Mouse (Mus musculus): ENCODE data around the gene Bicra. TPM values are rescaled to one million over a fixed set of nuclear protein-coding genes. Genes with fewer than 3 reads are reported as not detected.

Bicra gene
- polyA plus RNA-seq, 1 experiment from 2014 or later, result 1.8 TPM

DNA sequence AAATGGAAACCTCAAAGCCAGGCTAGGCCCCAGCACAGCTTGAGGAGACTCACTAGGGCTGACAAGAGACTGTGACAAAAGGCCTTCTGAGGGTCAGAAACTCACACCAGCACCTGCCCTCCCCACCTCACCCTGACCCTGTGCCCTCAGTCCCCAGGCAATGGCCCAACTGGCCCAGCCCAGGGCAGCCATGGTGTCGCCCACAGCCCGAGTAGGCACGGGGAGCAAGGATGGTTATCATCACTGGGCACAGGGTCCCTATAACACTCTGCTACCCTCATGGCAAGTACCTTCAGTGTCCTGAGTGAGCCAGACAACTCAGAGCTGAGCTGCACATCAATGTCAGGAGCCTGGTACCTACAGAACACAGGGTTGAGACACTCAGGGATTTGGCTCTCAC is 109.1 kb downstream of the Bicra start:
- 92% methylated on average over 3 of the region's 3 CpGs for WGBS
- peaks cover 44% of the 10 kb centered on the region for H3K36me3 ChIP-seq (ENCODE audit: control insufficient read depth, insufficient read depth, low read length)
- no peak overlapping the region for H3K4me3 ChIP-seq (ENCODE audit: low read depth, low read length)
- no peak overlapping the region for H3K4me2 ChIP-seq (replicated peaks; ENCODE audit: low read depth)
- H3K9me3 ChIP-seq (ENCODE audit: control insufficient read depth, low read length), result no peaks in the 10 kb centered on the region
- H3K27ac ChIP-seq (replicated peaks), result no peak overlapping the region
- no peaks in the 10 kb centered on the region for H3K27me3 ChIP-seq (ENCODE audit: control insufficient read depth, insufficient read depth, low read length)
- DNase-seq (ENCODE audit: low spot score) (no peak), ATAC-seq (ENCODE audit: low FRiP score, low TSS enrichment) (no peak)
- no peaks in the 10 kb centered on the region for H3K4me1 ChIP-seq (replicated peaks; ENCODE audit: control insufficient read depth, insufficient read depth)
- TF ChIP-seq EP300 (optimal IDR thresholded peaks at IDR 0.05) (no peak), CTCF (IDR thresholded peaks at IDR 0.05; ENCODE audit: low read depth) (no peak)
- H3K9ac ChIP-seq (ENCODE audit: low read length), result no peak overlapping the region

DNA sequence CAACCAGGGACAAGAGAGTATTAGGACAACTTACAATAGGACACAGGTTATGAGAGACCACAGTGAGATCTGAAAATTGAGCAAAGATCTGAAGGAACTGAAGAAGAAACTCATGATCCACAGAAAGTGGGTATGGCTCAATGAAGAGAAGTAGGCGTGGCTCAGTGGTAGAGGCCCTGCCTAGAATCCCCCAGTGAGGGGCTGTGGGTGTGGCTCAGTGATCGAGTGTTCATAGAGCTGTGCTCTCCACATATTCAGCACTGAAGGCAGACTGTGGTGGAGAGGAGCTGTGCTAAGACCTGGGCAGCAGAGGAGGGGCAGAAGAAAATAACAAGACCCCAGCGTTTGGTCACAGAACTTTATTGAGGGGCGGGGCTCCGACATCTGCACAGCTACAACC is 110.2 kb downstream of the Bicra start:
- 85% methylated on average over 5 of the region's 5 CpGs for WGBS
- H3K27ac ChIP-seq (replicated peaks), result no peak overlapping the region

GRCm38 (mm10) chr7:15933437-15934359 is 114.0 kb downstream of the Bicra start:
- no peak; the same call in 1 of the 2 replicates for ATAC-seq (ENCODE audit: low FRiP score, low TSS enrichment)
- no peaks in the 10 kb centered on the region for H3K9me3 ChIP-seq (ENCODE audit: control insufficient read depth, low read length)
- H3K36me3 ChIP-seq (ENCODE audit: control insufficient read depth, insufficient read depth, low read length), result peaks cover 14% of the 10 kb centered on the region
- peak overlapping the region; percentile 45; the same call in 1 of the 2 replicates for H3K27ac ChIP-seq (replicated peaks)
- TF ChIP-seq CTCF (IDR thresholded peaks at IDR 0.05; ENCODE audit: low read depth) (no peak), EP300 (optimal IDR thresholded peaks at IDR 0.05) (no peak)
- no peak for DNase-seq (ENCODE audit: low spot score)
- no peak overlapping the region for H3K4me2 ChIP-seq (replicated peaks; ENCODE audit: low read depth)
- no peaks in the 10 kb centered on the region for H3K4me1 ChIP-seq (replicated peaks; ENCODE audit: control insufficient read depth, insufficient read depth)
- no peaks in the 10 kb centered on the region for H3K27me3 ChIP-seq (ENCODE audit: control insufficient read depth, insufficient read depth, low read length)
- 51% methylated on average over 16 of the region's 16 CpGs for WGBS
- no peak overlapping the region for H3K9ac ChIP-seq (ENCODE audit: low read length)
- H3K4me3 ChIP-seq (ENCODE audit: low read depth, low read length), result no peak overlapping the region

More for the DNA sequence above, 110.2 kb downstream of the Bicra start:
- TF ChIP-seq CTCF (IDR thresholded peaks at IDR 0.05; ENCODE audit: low read depth) (no peak), EP300 (optimal IDR thresholded peaks at IDR 0.05) (no peak)
- Histone ChIP-seq H3K4me2 (replicated peaks; ENCODE audit: low read depth) (no peak overlapping the region), H3K4me3 (ENCODE audit: low read depth, low read length) (no peak overlapping the region), H3K9me3 (ENCODE audit: control insufficient read depth, low read length) (no peaks in the 10 kb centered on the region), H3K4me1 (replicated peaks; ENCODE audit: control insufficient read depth, insufficient read depth) (no peaks in the 10 kb centered on the region), H3K9ac (ENCODE audit: low read length) (no peak overlapping the region), H3K27me3 (ENCODE audit: control insufficient read depth, insufficient read depth, low read length) (no peaks in the 10 kb centered on the region), H3K36me3 (ENCODE audit: control insufficient read depth, insufficient read depth, low read length) (peaks cover 42% of the 10 kb centered on the region)
- no peak for DNase-seq (ENCODE audit: low spot score)
- ATAC-seq (ENCODE audit: low FRiP score, low TSS enrichment), result no peak

DNA sequence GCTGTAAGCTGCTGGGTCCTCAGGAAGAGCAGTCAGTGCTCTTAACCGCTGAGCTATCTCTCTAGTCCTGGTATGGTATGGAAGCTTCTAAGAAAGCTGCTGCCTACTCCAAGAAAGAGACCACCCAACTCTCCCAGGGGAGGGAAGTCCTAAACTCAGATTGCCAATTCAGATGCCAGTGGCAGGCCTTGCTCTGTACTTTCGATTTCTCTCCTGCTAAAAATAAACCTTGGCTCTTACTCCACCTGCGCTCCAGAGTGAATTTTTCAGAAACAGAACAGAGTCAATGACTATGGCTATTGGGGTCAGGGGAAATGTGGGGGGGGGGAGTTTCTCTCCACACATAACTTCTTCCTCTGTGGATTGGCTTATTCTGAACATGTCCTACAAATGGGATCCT is 116.1 kb downstream of the Bicra start:
- ATAC-seq (ENCODE audit: low FRiP score, low TSS enrichment), result no peak

DNA sequence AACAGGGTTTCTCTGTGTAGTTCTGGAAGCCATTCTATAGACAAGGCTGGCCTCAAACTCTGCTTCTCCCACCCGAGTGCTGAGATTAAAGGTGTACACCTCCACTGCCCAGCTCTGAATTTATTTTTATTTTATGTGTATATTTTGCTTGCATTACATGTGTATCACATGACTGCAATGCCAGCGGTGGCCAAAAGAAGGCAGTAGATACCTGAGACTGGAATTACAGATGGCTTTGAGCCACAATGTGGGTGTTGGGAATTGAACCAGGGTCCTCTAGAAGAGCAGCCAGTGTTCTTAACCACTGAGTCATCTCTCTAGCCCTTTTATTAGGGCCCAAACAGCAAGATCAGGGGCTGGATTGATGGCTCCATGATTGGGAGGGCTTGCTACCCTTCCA is 117.2 kb downstream of the Bicra start:
- Histone ChIP-seq H3K9ac (ENCODE audit: low read length) (no peak overlapping the region), H3K4me1 (replicated peaks; ENCODE audit: control insufficient read depth, insufficient read depth) (no peaks in the 10 kb centered on the region), H3K27me3 (ENCODE audit: control insufficient read depth, insufficient read depth, low read length) (no peaks in the 10 kb centered on the region), H3K9me3 (ENCODE audit: control insufficient read depth, low read length) (no peaks in the 10 kb centered on the region), H3K27ac (replicated peaks) (no peak overlapping the region), H3K36me3 (ENCODE audit: control insufficient read depth, insufficient read depth, low read length) (no peaks in the 10 kb centered on the region), H3K4me2 (replicated peaks; ENCODE audit: low read depth) (no peak overlapping the region), H3K4me3 (ENCODE audit: low read depth, low read length) (no peak overlapping the region)
- WGBS, result 69% methylated on average over 2 of the region's 2 CpGs
- ATAC-seq (ENCODE audit: low FRiP score, low TSS enrichment) (no peak), DNase-seq (ENCODE audit: low spot score) (no peak)
- TF ChIP-seq EP300 (optimal IDR thresholded peaks at IDR 0.05) (no peak), CTCF (IDR thresholded peaks at IDR 0.05; ENCODE audit: low read depth) (peak; percentile 46)

More for the DNA sequence above, 116.1 kb downstream of the Bicra start:
- Histone ChIP-seq H3K4me3 (ENCODE audit: low read depth, low read length) (no peak overlapping the region), H3K27me3 (ENCODE audit: control insufficient read depth, insufficient read depth, low read length) (no peaks in the 10 kb centered on the region), H3K9me3 (ENCODE audit: control insufficient read depth, low read length) (no peaks in the 10 kb centered on the region), H3K36me3 (ENCODE audit: control insufficient read depth, insufficient read depth, low read length) (no peaks in the 10 kb centered on the region), H3K4me2 (replicated peaks; ENCODE audit: low read depth) (no peak overlapping the region), H3K27ac (replicated peaks) (no peak overlapping the region), H3K9ac (ENCODE audit: low read length) (no peak overlapping the region), H3K4me1 (replicated peaks; ENCODE audit: control insufficient read depth, insufficient read depth) (no peaks in the 10 kb centered on the region)
- TF ChIP-seq EP300 (optimal IDR thresholded peaks at IDR 0.05) (no peak), CTCF (IDR thresholded peaks at IDR 0.05; ENCODE audit: low read depth) (no peak)
- DNase-seq (ENCODE audit: low spot score), result no peak
- WGBS, result 53% methylated on average over 3 of the region's 3 CpGs

DNA sequence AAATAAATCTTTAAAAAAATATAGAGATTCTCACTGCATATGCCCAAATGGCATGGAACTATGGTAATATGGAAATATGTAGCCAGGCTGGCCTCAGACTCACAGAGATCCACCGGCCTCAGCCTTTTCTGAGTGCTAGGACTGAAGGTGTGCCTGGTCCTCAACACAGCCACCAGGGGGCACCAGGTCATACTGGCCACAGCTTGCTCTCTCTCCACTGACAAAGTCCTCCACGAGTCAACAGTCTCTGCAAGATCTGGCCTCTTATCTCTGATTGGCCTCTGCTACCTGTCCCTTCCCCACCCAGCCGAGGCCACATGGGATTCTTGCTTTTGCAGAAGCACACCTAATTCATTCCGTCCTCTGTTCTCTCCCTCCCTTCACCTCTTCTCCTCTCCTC is 117.8 kb downstream of the Bicra start:
- Histone ChIP-seq H3K27ac (replicated peaks) (no peak overlapping the region), H3K36me3 (ENCODE audit: control insufficient read depth, insufficient read depth, low read length) (no peaks in the 10 kb centered on the region)
- WGBS, result 23% methylated on average over 4 of the region's 4 CpGs

More for the DNA sequence above, 117.8 kb downstream of the Bicra start:
- TF ChIP-seq CTCF (IDR thresholded peaks at IDR 0.05; ENCODE audit: low read depth) (peak; percentile 80), EP300 (optimal IDR thresholded peaks at IDR 0.05) (no peak)
- ATAC-seq (ENCODE audit: low FRiP score, low TSS enrichment), result peak; percentile 80
- no peak overlapping the region for H3K4me2 ChIP-seq (replicated peaks; ENCODE audit: low read depth)
- DNase-seq (ENCODE audit: low spot score), result peak; percentile 68
- no peaks in the 10 kb centered on the region for H3K9me3 ChIP-seq (ENCODE audit: control insufficient read depth, low read length)
- H3K4me3 ChIP-seq (ENCODE audit: low read depth, low read length), result no peak overlapping the region
- H3K9ac ChIP-seq (ENCODE audit: low read length), result no peak overlapping the region
- H3K27me3 ChIP-seq (ENCODE audit: control insufficient read depth, insufficient read depth, low read length), result no peaks in the 10 kb centered on the region
- H3K4me1 ChIP-seq (replicated peaks; ENCODE audit: control insufficient read depth, insufficient read depth), result no peaks in the 10 kb centered on the region
